Mouse (Mus musculus): ENCODE results near the gene Olfr229. TPM values are rescaled to one million over a fixed set of nuclear protein-coding genes. Genes with fewer than 3 reads are reported as not detected.
"Not testable (repeated sequence)": the region's sequence is repeated elsewhere in the genome, so short reads cannot be mapped to it uniquely, and the experiment has no call there.

Gene Olfr229
- total RNA-seq (2021), result not detected
- long read RNA-seq, result 0 reads

DNA sequence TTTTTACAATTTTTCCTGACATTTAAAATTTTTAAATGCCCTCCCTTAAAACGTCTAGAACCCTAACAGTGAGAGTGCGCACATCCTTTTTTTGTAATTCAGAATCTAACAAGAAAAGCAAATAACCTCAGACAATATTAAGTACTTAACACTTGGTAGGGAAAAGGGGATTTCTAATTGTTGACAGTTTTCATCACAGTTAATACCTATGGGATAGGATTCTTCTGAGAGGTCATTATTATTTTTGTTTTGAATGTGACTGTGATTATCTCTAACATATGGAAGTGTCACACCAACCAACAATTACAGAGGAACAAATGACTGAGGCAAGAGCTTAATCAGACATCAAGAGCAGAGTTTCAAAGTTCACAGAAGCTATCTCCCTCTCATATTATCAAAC, at the start of gene Olfr229:
Gene Olfr229, plus strand, starts transcription at position 301 of the 400 bp plus-strand sequence.
- no peak for DNase-seq (ENCODE audit: low spot score in 2 of 2)

DNA sequence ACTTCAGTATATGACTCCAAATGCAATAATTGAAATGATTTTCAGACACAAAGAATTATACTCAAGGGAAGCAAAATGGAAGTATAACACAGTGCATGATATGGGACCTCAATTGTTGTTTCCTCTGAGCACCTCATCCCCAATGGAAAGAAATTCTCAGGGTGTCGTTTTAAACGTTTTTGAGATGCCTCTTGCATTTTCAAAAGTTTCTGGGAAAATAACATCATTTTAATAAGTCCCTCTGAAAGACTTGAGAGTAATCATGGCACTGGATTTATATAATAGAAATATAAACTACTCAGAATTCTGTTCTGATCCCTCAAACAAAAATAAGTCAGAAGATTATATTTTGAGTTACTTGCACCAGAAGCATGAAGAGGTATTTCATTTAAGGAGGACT, 41.0 kb upstream of the Olfr229 start, which contains the start of gene Olfr972:
Gene Olfr972, plus strand, starts transcription at position 301 of the 400 bp plus-strand sequence.
- no peak for DNase-seq (ENCODE audit: low spot score in 2 of 2)

DNA sequence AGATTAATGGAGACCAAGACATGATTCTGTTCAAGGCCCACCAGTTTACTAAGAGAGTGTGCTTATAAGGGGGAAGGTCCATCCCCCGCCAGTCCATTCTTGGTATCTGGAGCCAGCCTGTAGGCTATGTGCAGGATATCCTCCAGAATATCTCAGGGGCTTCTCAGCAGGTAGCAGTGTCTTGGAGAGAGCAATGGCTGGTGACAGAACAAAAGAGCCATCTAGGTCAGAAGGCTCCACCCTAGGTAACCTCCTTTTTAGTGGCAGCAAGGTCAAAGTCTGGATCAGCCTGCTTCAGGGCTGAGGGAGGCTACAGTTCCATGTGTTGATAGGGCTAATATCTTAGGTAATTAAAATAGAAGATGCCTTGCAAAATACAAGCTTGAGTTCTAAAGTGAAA, 35.1 kb upstream of the Olfr229 start:
- not testable (repeated sequence) for DNase-seq (ENCODE audit: low spot score in 2 of 2)

- not testable (repeated sequence) for DNase-seq (ENCODE audit: low spot score in 2 of 2)
Measured at GRCm38 (mm10) chr9:39877541-39878396, 29.4 kb upstream of the Olfr229 start.

- DNase-seq (ENCODE audit: low spot score in 2 of 2), result no peak
Measured at GRCm38 (mm10) chr9:39905106-39905505, 2.0 kb upstream of the Olfr229 start.

DNA sequence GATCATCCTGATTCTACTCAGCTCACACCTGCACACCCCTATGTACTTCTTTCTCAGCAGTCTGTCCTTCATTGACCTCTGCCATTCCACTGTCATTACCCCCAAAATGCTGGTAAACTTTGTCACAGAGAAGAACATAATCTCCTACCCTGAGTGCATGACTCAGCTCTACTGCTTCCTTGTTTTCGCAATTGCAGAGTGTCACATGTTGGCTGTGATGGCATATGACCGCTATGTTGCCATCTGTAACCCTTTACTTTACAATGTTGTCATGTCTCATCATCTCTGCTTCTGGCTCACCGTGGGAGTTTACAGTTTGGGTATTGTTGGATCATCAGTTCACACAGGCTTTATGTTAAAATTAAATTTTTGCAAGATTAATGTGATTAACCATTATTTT, 2.8 kb downstream of the Olfr229 start:
- DNase-seq (ENCODE audit: low spot score in 2 of 2), result no peak

DNA sequence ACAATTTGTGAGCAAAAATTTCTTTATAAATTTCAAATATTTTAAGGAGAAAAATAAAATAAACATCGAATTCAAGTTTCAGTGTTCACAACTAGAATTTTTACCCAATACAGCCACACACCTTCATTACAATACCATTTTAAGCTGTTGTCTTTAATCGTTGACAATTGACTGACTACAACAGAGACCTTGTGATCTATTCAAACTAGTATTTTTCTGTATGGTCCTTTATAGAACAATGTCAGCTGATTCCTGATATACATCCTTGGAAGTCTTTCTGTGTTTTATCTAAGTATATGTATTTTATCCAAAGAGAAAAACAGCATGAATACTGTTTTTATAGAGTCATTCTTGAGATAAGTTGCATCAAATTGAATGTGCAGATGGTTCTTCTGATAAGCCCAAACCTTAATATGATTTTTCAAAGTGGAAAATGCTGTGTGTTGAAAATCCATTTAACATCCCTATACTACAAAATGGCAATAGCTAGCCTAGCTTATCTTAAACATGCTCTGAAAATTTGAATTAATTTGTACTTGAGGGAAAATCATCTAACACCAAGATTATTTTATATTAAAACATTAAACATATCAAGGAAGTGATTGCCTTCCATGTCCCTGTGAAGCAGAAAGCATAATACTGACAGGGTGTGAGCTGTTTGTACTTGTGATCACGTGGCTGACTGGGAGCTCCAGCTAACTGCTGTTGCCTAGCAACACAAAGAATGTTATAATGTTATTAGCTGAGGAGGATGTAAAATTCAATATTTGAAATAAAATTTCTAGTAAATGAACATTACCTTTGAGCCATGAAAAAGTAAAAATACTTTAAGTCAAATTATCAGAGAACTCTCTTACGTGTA, 21.1 kb downstream of the Olfr229 start:
- DNase-seq (ENCODE audit: low spot score in 2 of 2), result not testable (repeated sequence)

GRCm38 (mm10) chr9:39928837-39929236, 21.7 kb downstream of the Olfr229 start:
- not testable (repeated sequence) for DNase-seq (ENCODE audit: low spot score in 2 of 2)

- no peak for DNase-seq (ENCODE audit: low spot score in 2 of 2)
Measured at GRCm38 (mm10) chr9:39937201-39937600, 30.1 kb downstream of the Olfr229 start, which contains the start of gene Olfr974. Gene Olfr974, plus strand, starts transcription at chr9:39937501.

GRCm38 (mm10) chr9:39951946-39952345, 44.8 kb downstream of the Olfr229 start, which contains the start of gene Olfr975:
Gene Olfr975, minus strand, starts transcription at chr9:39952046.
- no peak for DNase-seq (ENCODE audit: low spot score in 2 of 2)

DNA sequence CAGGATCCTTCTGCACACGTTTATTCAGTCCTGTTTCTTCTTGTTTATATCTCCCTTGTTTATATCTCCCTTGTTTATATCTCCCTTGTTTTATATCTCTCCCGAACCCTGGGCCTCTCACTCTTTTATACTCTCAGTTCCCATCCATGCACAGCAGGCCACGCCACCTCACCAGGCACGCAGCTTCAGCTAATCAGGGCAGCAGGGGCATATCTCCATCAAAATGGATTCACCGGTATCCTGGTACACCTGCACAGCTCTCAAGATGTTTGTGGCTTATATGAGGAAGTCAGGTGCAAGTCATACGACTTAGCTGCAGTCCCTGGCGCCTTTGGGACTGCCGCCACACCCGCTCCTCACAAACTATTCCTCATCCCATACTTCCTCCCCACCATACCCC, 53.9 kb downstream of the Olfr229 start, which contains the start of gene Olfr976:
Gene Olfr976, minus strand, starts transcription at position 101 of the 400 bp plus-strand sequence.
- not testable (repeated sequence) for DNase-seq (ENCODE audit: low spot score in 2 of 2)

Other genes with a start within 250 kb of the Olfr229 start
- gene Olfr963, start 240.1 kb upstream of the Olfr229 start, total RNA-seq (2021), result not detected
- not detected for gene Olfr149, start 200.2 kb upstream of the Olfr229 start, total RNA-seq (2021)
- gene Olfr965, start 196.0 kb upstream of the Olfr229 start, total RNA-seq (2021), result not detected
- not detected for gene Olfr150, start 176.4 kb upstream of the Olfr229 start, total RNA-seq (2021)
- gene Olfr967, start 161.1 kb upstream of the Olfr229 start, total RNA-seq (2021), result not detected
- not detected for gene Olfr968, start 124.1 kb upstream of the Olfr229 start, total RNA-seq (2021)
- gene Olfr969, start 116.4 kb upstream of the Olfr229 start, total RNA-seq (2021), result not detected
- gene Olfr970, start 98.5 kb upstream of the Olfr229 start, total RNA-seq (2021), result not detected
- gene Olfr971, start 70.5 kb upstream of the Olfr229 start, total RNA-seq (2021), result not detected
- gene Olfr972, start 40.9 kb upstream of the Olfr229 start, total RNA-seq (2021), result not detected
- not detected for gene Olfr974, start 30.2 kb downstream of the Olfr229 start, total RNA-seq (2021)
- gene Olfr975, start 44.7 kb downstream of the Olfr229 start, total RNA-seq (2021), result not detected
- gene Olfr976, start 53.8 kb downstream of the Olfr229 start, total RNA-seq (2021), result not detected
- not detected for gene Olfr978, start 84.8 kb downstream of the Olfr229 start, total RNA-seq (2021)
- not detected for gene Olfr979, start 96.1 kb downstream of the Olfr229 start, total RNA-seq (2021)
- gene Olfr980, start 102.2 kb downstream of the Olfr229 start, total RNA-seq (2021), result not detected
- not detected for gene Olfr981, start 114.1 kb downstream of the Olfr229 start, total RNA-seq (2021)
- not detected for gene Olfr982, start 166.5 kb downstream of the Olfr229 start, total RNA-seq (2021)
- gene Olfr983, start 186.3 kb downstream of the Olfr229 start, total RNA-seq (2021), result not detected
- gene Olfr984, start 206.9 kb downstream of the Olfr229 start, total RNA-seq (2021), result not detected
- not detected for gene Olfr985, start 222.8 kb downstream of the Olfr229 start, total RNA-seq (2021)
- not detected for gene Tmem225, start 240.8 kb downstream of the Olfr229 start, total RNA-seq (2021)

All from layer of hippocampus, adult 18-20 months (tissue).